Mouse (Mus musculus) heart, postnatal 14 days (tissue): ENCODE measurements around the gene Ppp1r9a. TPM values are rescaled to one million over a fixed set of nuclear protein-coding genes. Genes with fewer than 3 reads are reported as not detected.
A peak's percentile ranks its signal among the peaks of the same experiment; 100 is the strongest.

Experiments
- DNase-seq, 2 experiments: peaks; one replicate each; pipeline ENCODE4 v3.0.0; 2021 to 2022
- intact Hi-C: fragments of 180-260 bp; cut with DNase I; formaldehyde crosslinking; loops from one replicate; pipeline ENCODE4 v1.15.1; 2025
- total RNA-seq, 2 experiments: library from RNA; stranded (reverse); gene quantifications; 2 replicates each; pipeline ENCODE4 v1.2.3; 2021

Gene Ppp1r9a
- total RNA-seq, 2 experiments from 2014 or later: 18.1 to 18.6 TPM

GRCm38 (mm10) chr6:5099282-5099681 lies 196.6 kb downstream of the Ppp1r9a start:
- intact Hi-C loops: no loop called here
- DNase-seq: no peak

GRCm38 (mm10) chr6:5099842-5100241 lies 197.1 kb downstream of the Ppp1r9a start:
- intact Hi-C loops: no loop called here
- DNase-seq: no peak

GRCm38 (mm10) chr6:5100347-5100746 lies 197.6 kb downstream of the Ppp1r9a start:
- no peak for DNase-seq
- intact Hi-C loops: no loop called here

GRCm38 (mm10) chr6:5102741-5103140 lies 200.0 kb downstream of the Ppp1r9a start:
- intact Hi-C loops: no loop called here
- DNase-seq: no peak

GRCm38 (mm10) chr6:5103769-5104168 lies 201.1 kb downstream of the Ppp1r9a start:
- intact Hi-C loops: no loop called here
- DNase-seq: no peak

GRCm38 (mm10) chr6:5104238-5104637 lies 201.5 kb downstream of the Ppp1r9a start:
- intact Hi-C loops: no loop called here
- no peak for DNase-seq

GRCm38 (mm10) chr6:5108494-5108893 lies 205.8 kb downstream of the Ppp1r9a start:
- no peak for DNase-seq
- intact Hi-C loops: no loop called here

- intact Hi-C loops: loop anchor here (1.0 to 10.0 kb wide), 6 partner anchors 207 to 698 kb away; partner anchors contain the start of genes Asb4, Peg10, Ppp1r9a and Sgce
- peak; percentile 89 to 92 for DNase-seq
These were observed 207.4 kb downstream of the Ppp1r9a start for GRCm38 (mm10) chr6:5109925-5110714.

- intact Hi-C loops: loop anchor here (1.0 to 10.0 kb wide), 6 partner anchors 208 to 698 kb away; partner anchors contain the start of genes Asb4, Peg10, Ppp1r9a and Sgce
- DNase-seq: no peak
These were observed 208.0 kb downstream of the Ppp1r9a start for GRCm38 (mm10) chr6:5110715-5111048.

GRCm38 (mm10) chr6:5113103-5113502 lies 210.4 kb downstream of the Ppp1r9a start:
- no peak for DNase-seq
- intact Hi-C loops: loop anchor here (5.0 to 10.0 kb wide), 4 partner anchors 269 to 701 kb away; partner anchors contain the start of genes Asb4, Peg10 and Sgce

GRCm38 (mm10) chr6:5113734-5114133 lies 211.0 kb downstream of the Ppp1r9a start:
- no peak for DNase-seq
- intact Hi-C loops: loop anchor here (5.0 to 10.0 kb wide), 4 partner anchors 269 to 701 kb away; partner anchors contain the start of genes Asb4, Peg10 and Sgce

- no peak for DNase-seq
- intact Hi-C loops: loop anchor here (5.0 to 10.0 kb wide), 4 partner anchors 267 to 703 kb away; partner anchors contain the start of genes Asb4, Peg10 and Sgce
These were observed 212.1 kb downstream of the Ppp1r9a start for GRCm38 (mm10) chr6:5114857-5115256.

GRCm38 (mm10) chr6:5119181-5119910 lies 216.6 kb downstream of the Ppp1r9a start:
- intact Hi-C loops: loop anchor here (10.0 kb wide), 2 partner anchors 375 to 465 kb away; partner anchors contain the start of genes Peg10 and Sgce
- no peak for DNase-seq

GRCm38 (mm10) chr6:5120229-5120628 lies 217.5 kb downstream of the Ppp1r9a start:
- intact Hi-C loops: no loop called here
- DNase-seq: peak in 1 of 2 experiments; percentile 8

- no peak for DNase-seq
- intact Hi-C loops: no loop called here
These were observed 226.8 kb downstream of the Ppp1r9a start for GRCm38 (mm10) chr6:5129364-5130093.

- DNase-seq: no peak
- intact Hi-C loops: no loop called here
These were observed 232.3 kb downstream of the Ppp1r9a start for GRCm38 (mm10) chr6:5134986-5135385.

GRCm38 (mm10) chr6:5136046-5136445 lies 233.3 kb downstream of the Ppp1r9a start:
- intact Hi-C loops: no loop called here
- no peak for DNase-seq

GRCm38 (mm10) chr6:5138875-5139631 lies 236.3 kb downstream of the Ppp1r9a start:
- intact Hi-C loops: no loop called here
- DNase-seq: no peak

- intact Hi-C loops: no loop called here
- no peak for DNase-seq
These were observed 236.9 kb downstream of the Ppp1r9a start for GRCm38 (mm10) chr6:5139666-5140065.
